Mouse (Mus musculus) forebrain, embryonic 14.5 days (tissue): ENCODE measurements around the gene Cdc14a. TPM values are rescaled to one million over a fixed set of nuclear protein-coding genes. Genes with fewer than 3 reads are reported as not detected.

Experiments
- ATAC-seq: fragments of 200-750 bp; cut with Nextera tagmentation; 2 replicates; pipeline ENCODE4 v1.8.0; 2017; ENCODE audit warnings: mild to moderate bottlenecking, moderate library complexity
- DNase-seq: peaks from one replicate; pipeline ENCODE4 v3.0.0-alpha.2; 2015; ENCODE audit warnings: low spot score
- H3K27ac ChIP-seq: fragments of 300-500 bp; sonication (generic); 2 replicates; pipeline ENCODE4 v1.5.1; 2014; ENCODE audit warnings: low read depth, mild to moderate bottlenecking, control low read depth, low read length, moderate library complexity
- H3K27me3 ChIP-seq: fragments of 300-500 bp; sonication (generic); replicated peaks from 2 replicates; pipeline ENCODE4 v1.6.1; 2014; ENCODE audit warnings: low read length, control low read depth, mixed read lengths; ENCODE audit not compliant: control insufficient read depth, insufficient read depth
- H3K36me3 ChIP-seq: fragments of 300-500 bp; sonication (generic); 2 replicates; pipeline ENCODE4 v1.6.1; 2014; ENCODE audit warnings: low read length, control low read depth; ENCODE audit not compliant: control insufficient read depth, insufficient read depth
- H3K4me1 ChIP-seq: fragments of 300-500 bp; sonication (generic); 2 replicates; pipeline ENCODE4 v1.6.1; 2014; ENCODE audit warnings: antibody characterized with exemption, low read length, control low read depth; ENCODE audit not compliant: control insufficient read depth, insufficient read depth
- H3K4me2 ChIP-seq: fragments of 300-500 bp; sonication (generic); 2 replicates; pipeline ENCODE4 v1.6.1; 2014; ENCODE audit warnings: mild to moderate bottlenecking, control low read depth, low read length
- H3K4me3 ChIP-seq: fragments of 300-500 bp; sonication (generic); 2 replicates; pipeline ENCODE4 v1.5.1; 2014; ENCODE audit warnings: low read depth, low read length, control low read depth
- H3K9ac ChIP-seq: fragments of 300-500 bp; sonication (generic); 2 replicates; pipeline ENCODE4 v1.6.1; 2014; ENCODE audit warnings: mild to moderate bottlenecking, low read length, control low read depth, moderate library complexity
- H3K9me3 ChIP-seq: fragments of 300-500 bp; sonication (generic); replicated peaks from 2 replicates; pipeline ENCODE4 v1.6.1; 2016; ENCODE audit warnings: low read length, control low read depth, mixed read lengths; ENCODE audit not compliant: control insufficient read depth
- WGBS: fragments of 180-500 bp; shearing (Covaris S2); extraction: QIAGEN DNeasy Blood & Tissue Kit; methylation state at CpG from one replicate; pipeline ENCODE4 v1.1.7; 2014; 5-methylcytosine and 5-hydroxymethylcytosine counted together
- polyA plus RNA-seq: library from polyadenylated mRNA; unstranded; fragments of >200 nt; fragmentation: Nextera tagmentation; extraction: Ambion mirVana; gene quantifications from 2 replicates; pipeline ENCODE4 v1.2.1, GENCODE M21; 2014

Cdc14a gene
- polyA plus RNA-seq, 1 experiment from 2014 or later: 7.7 TPM

DNA sequence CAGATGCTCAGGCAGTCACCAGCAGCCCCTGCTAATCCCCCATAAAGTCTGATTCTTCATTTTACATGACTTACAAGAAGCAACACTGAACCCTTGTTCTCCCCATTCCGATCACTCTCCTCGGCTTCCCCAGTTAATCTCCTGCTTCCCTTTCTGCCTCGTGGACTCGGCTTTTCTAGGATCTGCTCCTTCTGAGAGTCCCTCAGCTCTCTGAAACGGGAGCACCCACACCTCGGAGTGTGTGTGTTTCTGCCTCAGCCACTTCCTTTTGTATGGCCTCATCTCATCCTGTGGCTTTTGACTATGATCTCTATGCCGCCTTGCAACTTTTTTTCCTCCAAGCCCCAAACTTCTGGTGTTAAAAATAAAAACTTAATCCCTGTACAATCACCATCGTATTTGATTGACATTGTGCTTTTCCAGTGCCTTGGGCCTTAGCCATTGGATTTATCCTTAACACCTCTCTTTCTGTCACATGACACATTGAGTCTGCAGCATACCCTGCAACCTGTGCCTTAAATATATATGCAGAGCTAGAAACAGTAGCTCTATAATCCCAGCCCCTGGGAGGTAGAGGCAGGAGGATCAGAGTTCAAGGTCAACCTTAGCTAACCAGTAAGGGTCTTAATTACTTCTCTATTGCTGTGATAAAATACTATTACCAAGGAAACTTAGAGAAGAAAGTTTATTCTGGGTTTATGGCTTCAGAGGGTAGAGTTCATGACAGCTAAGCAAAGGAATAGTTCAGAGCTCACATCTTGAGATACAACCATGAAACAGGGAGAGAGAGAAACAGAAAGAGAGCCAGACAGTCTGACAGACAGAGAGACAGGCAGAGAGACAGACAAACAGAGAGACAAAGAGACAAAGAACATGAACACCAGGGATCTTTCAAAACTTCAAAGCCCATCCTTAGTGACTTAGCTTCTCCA lies 16.5 kb upstream of the Cdc14a start:
- ATAC-seq (no peak), DNase-seq (no peak)
- no peak overlapping the region for H3K4me3 ChIP-seq
- no peaks in the 10 kb centered on the region for H3K36me3 ChIP-seq
- no peak overlapping the region for H3K9ac ChIP-seq
- H3K4me1 ChIP-seq: no peaks in the 10 kb centered on the region
- WGBS: 65% methylated on average over 8 of the region's 8 CpGs
- no peaks in the 10 kb centered on the region for H3K9me3 ChIP-seq
- no peaks in the 10 kb centered on the region for H3K27me3 ChIP-seq
- no peak overlapping the region for H3K4me2 ChIP-seq
- no peak overlapping the region for H3K27ac ChIP-seq

DNA sequence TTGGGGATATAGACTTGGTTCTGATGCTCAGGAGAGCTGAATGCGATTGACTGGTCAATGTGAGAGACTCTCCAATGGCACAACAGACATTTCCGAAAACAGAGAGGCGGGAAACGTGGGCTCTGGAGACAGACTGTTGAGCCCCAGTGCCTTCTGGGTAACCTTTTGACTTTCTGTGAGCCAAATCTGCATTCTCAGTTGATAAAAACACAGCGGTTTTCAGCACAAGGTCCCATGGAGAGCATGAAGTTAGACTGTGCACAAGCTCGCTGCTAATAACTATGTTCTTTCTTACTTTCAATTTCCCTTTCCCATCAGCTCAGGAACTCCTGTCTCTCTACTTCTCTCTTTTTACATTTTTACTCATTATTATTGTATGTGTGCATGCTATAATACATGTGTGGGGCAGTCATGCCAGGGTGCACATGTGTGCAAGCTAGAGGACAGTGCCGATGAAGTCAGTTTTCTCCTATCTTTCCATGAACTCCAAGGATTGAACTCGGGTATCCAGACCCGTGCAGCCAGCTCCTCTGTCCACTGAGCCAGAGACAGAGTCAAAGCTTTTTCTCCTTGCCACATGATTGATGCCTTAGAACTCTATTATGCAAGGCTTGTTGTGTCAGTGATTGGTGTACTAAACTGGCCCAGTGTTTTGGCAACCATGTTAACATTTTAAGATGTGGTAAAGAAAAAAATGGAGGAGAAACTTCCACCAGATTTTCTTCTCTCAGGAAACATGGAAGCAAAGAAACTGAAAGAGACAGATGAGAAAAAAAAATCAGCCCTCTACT lies 13.2 kb upstream of the Cdc14a start:
- H3K9ac ChIP-seq: no peak overlapping the region
- no peak overlapping the region for H3K4me3 ChIP-seq
- H3K36me3 ChIP-seq: no peaks in the 10 kb centered on the region
- no peak overlapping the region for H3K27ac ChIP-seq
- H3K4me2 ChIP-seq: no peak overlapping the region
- H3K9me3 ChIP-seq: no peaks in the 10 kb centered on the region
- no peak for ATAC-seq
- no peaks in the 10 kb centered on the region for H3K4me1 ChIP-seq
- no peak for DNase-seq
- no peaks in the 10 kb centered on the region for H3K27me3 ChIP-seq
- WGBS: 87% methylated on average over 9 of the region's 9 CpGs

GRCm38 (mm10) chr3:116436113-116436512 lies 12.3 kb upstream of the Cdc14a start:
- DNase-seq (no peak), ATAC-seq (no peak)
- Histone ChIP-seq H3K27me3 (no peaks in the 10 kb centered on the region), H3K36me3 (no peaks in the 10 kb centered on the region), H3K9ac (no peak overlapping the region), H3K4me3 (no peak overlapping the region), H3K4me1 (no peaks in the 10 kb centered on the region), H3K9me3 (no peaks in the 10 kb centered on the region), H3K4me2 (no peak overlapping the region), H3K27ac (no peak overlapping the region)
- 86% methylated on average over 3 of the region's 3 CpGs for WGBS

- 96% methylated on average over 2 of the region's 3 CpGs for WGBS
- DNase-seq: no peak
- no peak overlapping the region for H3K4me3 ChIP-seq
These were observed 10.9 kb upstream of the Cdc14a start for GRCm38 (mm10) chr3:116434757-116435156.

GRCm38 (mm10) chr3:116425901-116426300 lies 2.1 kb upstream of the Cdc14a start:
- peaks cover 12% of the 10 kb centered on the region for H3K4me1 ChIP-seq
- H3K36me3 ChIP-seq: no peaks in the 10 kb centered on the region
- no peaks in the 10 kb centered on the region for H3K9me3 ChIP-seq
- H3K4me3 ChIP-seq: no peak overlapping the region
- no peak overlapping the region for H3K27ac ChIP-seq
- no peak overlapping the region for H3K9ac ChIP-seq
- no peak overlapping the region for H3K4me2 ChIP-seq
- ATAC-seq (no peak), DNase-seq (no peak)
- H3K27me3 ChIP-seq: no peaks in the 10 kb centered on the region
- WGBS: 92% methylated on average over 6 of the region's 6 CpGs

More at GRCm38 (mm10) chr3:116434757-116435156, 10.9 kb upstream of the Cdc14a start:
- Histone ChIP-seq H3K9me3 (no peaks in the 10 kb centered on the region), H3K4me1 (no peaks in the 10 kb centered on the region), H3K27ac (no peak overlapping the region), H3K9ac (no peak overlapping the region), H3K4me2 (no peak overlapping the region), H3K36me3 (no peaks in the 10 kb centered on the region), H3K27me3 (no peaks in the 10 kb centered on the region)
- ATAC-seq: no peak

GRCm38 (mm10) chr3:116424973-116425284 lies 1.1 kb upstream of the Cdc14a start:
- Histone ChIP-seq H3K27me3 (no peaks in the 10 kb centered on the region), H3K36me3 (no peaks in the 10 kb centered on the region), H3K9ac (peak overlapping the region; percentile 91), H3K4me2 (peak overlapping the region; percentile 92), H3K4me3 (peak overlapping the region; percentile 97), H3K4me1 (peaks cover 12% of the 10 kb centered on the region), H3K9me3 (no peaks in the 10 kb centered on the region), H3K27ac (peak overlapping the region; percentile 86)
- 0% methylated on average over 11 of the region's 11 CpGs for WGBS
- ATAC-seq (peak; percentile 56), DNase-seq (peak; percentile 96)

DNA sequence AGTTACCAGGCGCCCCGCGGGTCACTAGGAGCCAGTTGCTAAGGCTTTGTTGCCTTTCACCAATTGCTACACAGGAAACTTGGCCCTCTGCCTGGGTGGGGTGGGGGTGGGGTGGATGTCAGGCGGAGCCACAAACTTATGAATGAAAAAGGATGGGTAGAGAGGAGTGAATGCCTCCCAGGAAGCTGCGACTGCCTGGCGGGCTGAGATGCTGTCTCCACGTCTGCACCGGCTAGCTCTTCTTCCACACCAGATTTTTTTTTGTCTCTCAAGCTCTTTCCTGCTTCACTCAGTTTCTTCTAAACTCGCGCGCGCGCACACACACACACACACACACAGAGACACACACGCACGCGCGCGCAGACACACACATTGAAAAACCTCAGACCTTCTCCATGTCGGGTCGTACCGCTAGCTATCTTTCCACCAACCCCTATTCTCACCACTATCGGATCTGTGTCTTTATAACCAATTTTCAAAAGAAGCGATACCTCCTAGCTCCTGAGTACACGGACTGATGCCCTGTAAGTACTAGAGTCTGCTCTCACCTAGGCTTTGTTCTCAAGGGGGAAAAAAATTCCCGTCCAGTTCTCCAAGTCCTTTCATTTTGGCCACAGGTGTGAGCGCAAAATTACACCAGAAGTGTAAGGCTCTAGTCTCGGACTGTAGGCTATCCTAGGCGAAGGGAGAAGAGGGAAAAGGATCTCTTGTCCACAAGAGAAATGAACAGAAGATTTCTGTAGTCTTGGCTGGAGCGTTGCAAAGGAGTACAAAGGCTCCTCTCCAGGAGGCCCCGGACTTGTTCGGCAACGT lies 534 bp upstream of the Cdc14a start:
- ATAC-seq (no peak; the same call in 1 of the 2 replicates), DNase-seq (no peak)
- peaks cover 12% of the 10 kb centered on the region for H3K4me1 ChIP-seq
- peak overlapping the region; percentile 92 for H3K4me2 ChIP-seq
- WGBS: under 1% methylated on average over 32 of the region's 32 CpGs
- H3K27me3 ChIP-seq: no peaks in the 10 kb centered on the region
- no peaks in the 10 kb centered on the region for H3K9me3 ChIP-seq
- H3K4me3 ChIP-seq: peak overlapping the region; percentile 97
- peak overlapping the region; percentile 91 for H3K9ac ChIP-seq
- peak overlapping the region; percentile 86 for H3K27ac ChIP-seq
- H3K36me3 ChIP-seq: no peaks in the 10 kb centered on the region

- peak overlapping the region; percentile 86 for H3K27ac ChIP-seq
- H3K4me2 ChIP-seq: peak overlapping the region; percentile 92
- no peaks in the 10 kb centered on the region for H3K9me3 ChIP-seq
- H3K27me3 ChIP-seq: no peaks in the 10 kb centered on the region
- peaks cover 4% of the 10 kb centered on the region for H3K36me3 ChIP-seq
- H3K4me1 ChIP-seq: peaks cover 12% of the 10 kb centered on the region
- 0% methylated on average over 23 of the region's 23 CpGs for WGBS
- DNase-seq (peak; percentile 92), ATAC-seq (peak; percentile 18; the same call in 1 of the 2 replicates)
- H3K9ac ChIP-seq: peak overlapping the region; percentile 91
- peak overlapping the region; percentile 97 for H3K4me3 ChIP-seq
These were observed 958 bp downstream of the Cdc14a start for GRCm38 (mm10) chr3:116422795-116423352.
